Mouse (Mus musculus): Measurements from ENCODE around the gene Plac8.

Plac8 gene

GRCm38 (mm10) chr5:100581622-100582434 is 9.8 kb upstream of the Plac8 start:
- no peak for DNase-seq (ENCODE audit: inconsistent age in 2 of 2, low spot score in 1 of 2)

- no peak for DNase-seq (ENCODE audit: inconsistent age in 2 of 2, low spot score in 1 of 2)
Observed at GRCm38 (mm10) chr5:100578863-100579411, 6.9 kb upstream of the Plac8 start.

GRCm38 (mm10) chr5:100574771-100575170 is 2.7 kb upstream of the Plac8 start:
- DNase-seq (ENCODE audit: inconsistent age in 2 of 2, low spot score in 1 of 2), result no peak

GRCm38 (mm10) chr5:100573256-100573655 is 1.2 kb upstream of the Plac8 start:
- DNase-seq (ENCODE audit: inconsistent age in 2 of 2, low spot score in 1 of 2), result no peak

- DNase-seq (ENCODE audit: inconsistent age in 2 of 2, low spot score in 1 of 2), result no peak
Observed at GRCm38 (mm10) chr5:100570716-100571115, 1.3 kb downstream of the Plac8 start.

GRCm38 (mm10) chr5:100569997-100570595 is 1.9 kb downstream of the Plac8 start:
- DNase-seq (ENCODE audit: inconsistent age in 2 of 2, low spot score in 1 of 2), result no peak

GRCm38 (mm10) chr5:100569250-100569934 is 2.7 kb downstream of the Plac8 start:
- DNase-seq (ENCODE audit: inconsistent age in 2 of 2, low spot score in 1 of 2), result no peak

GRCm38 (mm10) chr5:100568802-100569201 is 3.2 kb downstream of the Plac8 start:
- DNase-seq (ENCODE audit: inconsistent age in 2 of 2, low spot score in 1 of 2), result no peak

- DNase-seq (ENCODE audit: inconsistent age in 2 of 2, low spot score in 1 of 2), result no peak
Observed at GRCm38 (mm10) chr5:100568177-100568576, 3.9 kb downstream of the Plac8 start.

- DNase-seq (ENCODE audit: inconsistent age in 2 of 2, low spot score in 1 of 2), result no peak
Observed at GRCm38 (mm10) chr5:100567258-100568032, 4.6 kb downstream of the Plac8 start.

GRCm38 (mm10) chr5:100566798-100567197 is 5.2 kb downstream of the Plac8 start:
- no peak for DNase-seq (ENCODE audit: inconsistent age in 2 of 2, low spot score in 1 of 2)

GRCm38 (mm10) chr5:100562702-100563101 is 9.3 kb downstream of the Plac8 start:
- no peak for DNase-seq (ENCODE audit: inconsistent age in 2 of 2, low spot score in 1 of 2)

GRCm38 (mm10) chr5:100559357-100559756 is 12.7 kb downstream of the Plac8 start:
- no peak for DNase-seq (ENCODE audit: inconsistent age in 2 of 2, low spot score in 1 of 2)

GRCm38 (mm10) chr5:100558783-100559182 is 13.3 kb downstream of the Plac8 start:
- no peak for DNase-seq (ENCODE audit: inconsistent age in 2 of 2, low spot score in 1 of 2)

GRCm38 (mm10) chr5:100557537-100557936 is 14.5 kb downstream of the Plac8 start:
- no peak for DNase-seq (ENCODE audit: inconsistent age in 2 of 2, low spot score in 1 of 2)

GRCm38 (mm10) chr5:100557019-100557418 is 15.0 kb downstream of the Plac8 start:
- DNase-seq (ENCODE audit: inconsistent age in 2 of 2, low spot score in 1 of 2), result no peak

- no peak for DNase-seq (ENCODE audit: inconsistent age in 2 of 2, low spot score in 1 of 2)
Observed at GRCm38 (mm10) chr5:100553426-100553825, 18.6 kb downstream of the Plac8 start.

GRCm38 (mm10) chr5:100551952-100552351 is 20.1 kb downstream of the Plac8 start:
- no peak for DNase-seq (ENCODE audit: inconsistent age in 2 of 2, low spot score in 1 of 2)

- DNase-seq (ENCODE audit: inconsistent age in 2 of 2, low spot score in 1 of 2), result no peak
Observed at GRCm38 (mm10) chr5:100550151-100550550, 21.9 kb downstream of the Plac8 start.

- DNase-seq (ENCODE audit: inconsistent age in 2 of 2, low spot score in 1 of 2), result no peak
Observed at GRCm38 (mm10) chr5:100549311-100549710, 22.7 kb downstream of the Plac8 start.

GRCm38 (mm10) chr5:100548236-100548635 is 23.8 kb downstream of the Plac8 start:
- no peak for DNase-seq (ENCODE audit: inconsistent age in 2 of 2, low spot score in 1 of 2)

Data from adrenal gland, adult (tissue).